Mouse (Mus musculus): ENCODE measurements at regions not wholly inside any gene's neighbourhood (a gene's known extent, or its start where the extent isn't known, plus 50 kb on each side); places are given as distances from the start of the nearest gene placed in this dataset.
A peak's percentile ranks its signal among the peaks of the same experiment; 100 is the strongest.
"Not testable (repeated sequence)": the region's sequence is repeated elsewhere in the genome, so short reads cannot be mapped to it uniquely, and the experiment has no call there.

- WGBS: 87% methylated on average over 5 of the region's 5 CpGs
- H3K9me3 ChIP-seq; H3K27me3 ChIP-seq (replicated peaks); H3K9ac ChIP-seq; H3K4me1 ChIP-seq; H3K27ac ChIP-seq; H3K4me3 ChIP-seq; ATAC-seq (replicated peaks); H3K36me3 ChIP-seq (replicated peaks); H3K4me2 ChIP-seq: not testable (repeated sequence)
Observed at GRCm38 (mm10) chr1:112486046-112486445, 621.3 kb upstream of the Dsel start.

GRCm38 (mm10) chr1:112456047-112456446, 591.3 kb upstream of the Dsel start:
- Histone ChIP-seq H3K4me2 (no peak overlapping the region), H3K36me3 (replicated peaks) (no peaks in the 10 kb centered on the region), H3K27ac (no peak overlapping the region), H3K9me3 (no peaks in the 10 kb centered on the region), H3K4me3 (no peak overlapping the region), H3K9ac (no peak overlapping the region), H3K27me3 (replicated peaks) (no peaks in the 10 kb centered on the region), H3K4me1 (no peaks in the 10 kb centered on the region)
- ATAC-seq (replicated peaks): peak; percentile 67
- 35% methylated on average over 11 of the region's 11 CpGs for WGBS

- Histone ChIP-seq H3K4me1 (no peaks in the 10 kb centered on the region), H3K9me3 (no peaks in the 10 kb centered on the region), H3K4me3 (no peak overlapping the region), H3K9ac (no peak overlapping the region), H3K36me3 (replicated peaks) (no peaks in the 10 kb centered on the region), H3K4me2 (no peak overlapping the region), H3K27me3 (replicated peaks) (no peaks in the 10 kb centered on the region), H3K27ac (no peak overlapping the region)
- no peak; the same call in 1 of the 2 replicates for ATAC-seq (replicated peaks)
Observed at GRCm38 (mm10) chr1:112452390-112452789, 587.7 kb upstream of the Dsel start.

GRCm38 (mm10) chr1:112451622-112452021, 586.9 kb upstream of the Dsel start:
- ATAC-seq (replicated peaks): peak; percentile 75; the same call in 1 of the 2 replicates
- H3K4me1 ChIP-seq: no peaks in the 10 kb centered on the region
- no peak overlapping the region for H3K4me3 ChIP-seq
- H3K9me3 ChIP-seq: no peaks in the 10 kb centered on the region
- H3K36me3 ChIP-seq (replicated peaks): no peaks in the 10 kb centered on the region
- no peak overlapping the region for H3K9ac ChIP-seq
- H3K27ac ChIP-seq: no peak overlapping the region
- WGBS: 11% methylated on average over 2 of the region's 2 CpGs
- no peak overlapping the region for H3K4me2 ChIP-seq
- no peaks in the 10 kb centered on the region for H3K27me3 ChIP-seq (replicated peaks)

- Histone ChIP-seq H3K4me1 (no peaks in the 10 kb centered on the region), H3K27me3 (replicated peaks) (no peaks in the 10 kb centered on the region), H3K36me3 (replicated peaks) (no peaks in the 10 kb centered on the region), H3K4me3 (no peak overlapping the region), H3K9ac (no peak overlapping the region), H3K9me3 (no peaks in the 10 kb centered on the region), H3K27ac (no peak overlapping the region), H3K4me2 (no peak overlapping the region)
- 75% methylated on average over 2 of the region's 2 CpGs for WGBS
- ATAC-seq (replicated peaks): no peak
Observed at GRCm38 (mm10) chr1:112439109-112439508, 574.4 kb upstream of the Dsel start.

GRCm38 (mm10) chr1:112416350-112417083, 551.8 kb upstream of the Dsel start:
- Histone ChIP-seq H3K36me3 (replicated peaks) (no peaks in the 10 kb centered on the region), H3K27me3 (replicated peaks) (no peaks in the 10 kb centered on the region), H3K9ac (peak overlapping the region; percentile 62), H3K27ac (peak overlapping the region; percentile 57), H3K4me1 (peaks cover 2% of the 10 kb centered on the region; the same call in 1 of the 2 replicates), H3K9me3 (no peaks in the 10 kb centered on the region), H3K4me3 (peak overlapping the region; percentile 64), H3K4me2 (peak overlapping the region; percentile 71)
- 1% methylated on average over 37 of the region's 37 CpGs for WGBS
- peak; percentile 99 for ATAC-seq (replicated peaks)

- H3K9ac ChIP-seq: no peak overlapping the region
- H3K4me3 ChIP-seq: no peak overlapping the region
- WGBS: 34% methylated on average over 3 of the region's 3 CpGs
- H3K36me3 ChIP-seq (replicated peaks): no peaks in the 10 kb centered on the region
- H3K4me2 ChIP-seq: no peak overlapping the region
- H3K4me1 ChIP-seq: no peaks in the 10 kb centered on the region
- ATAC-seq (replicated peaks): peak; percentile 54; the same call in 1 of the 2 replicates
- no peaks in the 10 kb centered on the region for H3K27me3 ChIP-seq (replicated peaks)
- no peak overlapping the region for H3K27ac ChIP-seq
- no peaks in the 10 kb centered on the region for H3K9me3 ChIP-seq
Observed at GRCm38 (mm10) chr1:112388807-112389206, 524.1 kb upstream of the Dsel start.

- Histone ChIP-seq H3K27me3 (replicated peaks) (no peaks in the 10 kb centered on the region), H3K27ac (no peak overlapping the region), H3K4me2 (no peak overlapping the region), H3K9me3 (no peaks in the 10 kb centered on the region), H3K4me1 (no peaks in the 10 kb centered on the region), H3K9ac (no peak overlapping the region), H3K36me3 (replicated peaks) (no peaks in the 10 kb centered on the region), H3K4me3 (no peak overlapping the region)
- no peak for ATAC-seq (replicated peaks)
- 56% methylated on average over 1 of the region's 1 CpGs for WGBS
Observed at GRCm38 (mm10) chr1:112384015-112384414, 519.3 kb upstream of the Dsel start.

GRCm38 (mm10) chr1:112379651-112380264, 515.0 kb upstream of the Dsel start:
- WGBS: 13% methylated on average over 2 of the region's 2 CpGs

GRCm38 (mm10) chr1:112378660-112379059, 513.9 kb upstream of the Dsel start:
- Histone ChIP-seq H3K4me1 (no peaks in the 10 kb centered on the region), H3K9me3 (no peaks in the 10 kb centered on the region), H3K27me3 (replicated peaks) (no peaks in the 10 kb centered on the region), H3K9ac (no peak overlapping the region), H3K4me2 (no peak overlapping the region), H3K36me3 (replicated peaks) (no peaks in the 10 kb centered on the region), H3K4me3 (no peak overlapping the region), H3K27ac (no peak overlapping the region)
- peak; percentile 80 for ATAC-seq (replicated peaks)
- 2% methylated on average over 2 of the region's 2 CpGs for WGBS

More at GRCm38 (mm10) chr1:112379651-112380264, 515.0 kb upstream of the Dsel start:
- Histone ChIP-seq H3K9me3 (no peaks in the 10 kb centered on the region), H3K4me1 (no peaks in the 10 kb centered on the region), H3K27ac (no peak overlapping the region), H3K4me2 (no peak overlapping the region), H3K27me3 (replicated peaks) (no peaks in the 10 kb centered on the region), H3K36me3 (replicated peaks) (no peaks in the 10 kb centered on the region), H3K9ac (no peak overlapping the region), H3K4me3 (no peak overlapping the region)
- ATAC-seq (replicated peaks): peak; percentile 90

GRCm38 (mm10) chr1:112355816-112356215, 491.1 kb upstream of the Dsel start:
- no peaks in the 10 kb centered on the region for H3K4me1 ChIP-seq
- no peak overlapping the region for H3K4me2 ChIP-seq
- 100% methylated on average over 1 of the region's 1 CpGs for WGBS
- no peak for ATAC-seq (replicated peaks)
- H3K9me3 ChIP-seq: no peaks in the 10 kb centered on the region
- H3K27me3 ChIP-seq (replicated peaks): no peaks in the 10 kb centered on the region
- no peak overlapping the region for H3K9ac ChIP-seq
- no peak overlapping the region for H3K27ac ChIP-seq
- H3K4me3 ChIP-seq: no peak overlapping the region
- no peaks in the 10 kb centered on the region for H3K36me3 ChIP-seq (replicated peaks)

Data from midbrain, embryonic 15.5 days (tissue).